Mouse (Mus musculus) intestine, embryonic 16.5 days (tissue): ENCODE measurements around the gene Jade1. TPM values are rescaled to one million over a fixed set of nuclear protein-coding genes. Genes with fewer than 3 reads are reported as not detected.

Source experiments
- ATAC-seq: fragments of 200-750 bp; cut with Nextera tagmentation; 2 replicates; pipeline ENCODE4 v1.8.0; 2017; ENCODE audit warnings: moderate TSS enrichment, moderate library complexity
- H3K27ac ChIP-seq: fragments of 300-500 bp; sonication (generic); 2 replicates; pipeline ENCODE4 v1.5.1; 2014; ENCODE audit warnings: mild to moderate bottlenecking, low read length
- H3K27me3 ChIP-seq: fragments of 300-500 bp; sonication (generic); replicated peaks from 2 replicates; pipeline ENCODE4 v1.6.1; 2014; ENCODE audit warnings: low read length, control low read depth, mixed read lengths; ENCODE audit not compliant: control insufficient read depth, insufficient read depth
- H3K36me3 ChIP-seq: fragments of 300-500 bp; sonication (generic); 2 replicates; pipeline ENCODE4 v1.6.1; 2014; ENCODE audit warnings: low read length, control low read depth; ENCODE audit not compliant: control insufficient read depth, insufficient read depth
- H3K4me1 ChIP-seq: fragments of 300-500 bp; sonication (generic); 2 replicates; pipeline ENCODE4 v1.6.1; 2014; ENCODE audit warnings: low read length, control low read depth, mixed read lengths; ENCODE audit not compliant: control insufficient read depth, insufficient read depth
- H3K4me2 ChIP-seq: fragments of 300-500 bp; sonication (generic); 2 replicates; pipeline ENCODE4 v1.6.1; 2014; ENCODE audit warnings: low read depth, low read length, control low read depth
- H3K4me3 ChIP-seq: fragments of 300-500 bp; sonication (generic); 2 replicates; pipeline ENCODE4 v1.5.1; 2014; ENCODE audit warnings: mild to moderate bottlenecking, low read length
- H3K9ac ChIP-seq: fragments of 300-500 bp; sonication (generic); 2 replicates; pipeline ENCODE4 v1.6.1; 2014; ENCODE audit warnings: low read depth, low read length
- H3K9me3 ChIP-seq: fragments of 300-500 bp; sonication (generic); 2 replicates; pipeline ENCODE4 v1.6.1; 2016; ENCODE audit warnings: low read length, control low read depth; ENCODE audit not compliant: control insufficient read depth
- WGBS: fragments of 180-500 bp; shearing (Covaris S2); extraction: QIAGEN DNeasy Blood & Tissue Kit; methylation state at CpG from one replicate; pipeline ENCODE4 v1.1.7; 2014; 5-methylcytosine and 5-hydroxymethylcytosine counted together
- polyA plus RNA-seq: library from polyadenylated mRNA; unstranded; fragments of >200 nt; fragmentation: Nextera tagmentation; extraction: Ambion mirVana; gene quantifications from 2 replicates; pipeline ENCODE4 v1.2.1, GENCODE M21; 2015

The Jade1 gene
- polyA plus RNA-seq, 1 experiment from 2014 or later: 14.8 TPM

- no peaks in the 10 kb centered on the region for H3K27me3 ChIP-seq
- H3K9ac ChIP-seq: no peak overlapping the region
- H3K4me1 ChIP-seq: no peaks in the 10 kb centered on the region; the same call in 1 of the 2 replicates
- ATAC-seq: no peak
- no peak overlapping the region for H3K27ac ChIP-seq
- H3K4me2 ChIP-seq: no peak overlapping the region
- no peaks in the 10 kb centered on the region for H3K9me3 ChIP-seq
- 87% methylated on average over 3 of the region's 3 CpGs for WGBS
- H3K4me3 ChIP-seq: no peak overlapping the region
- H3K36me3 ChIP-seq: peaks cover 1% of the 10 kb centered on the region; the same call in 1 of the 2 replicates
Observed at GRCm38 (mm10) chr3:41618488-41618887, 63.0 kb downstream of the Jade1 start.

GRCm38 (mm10) chr3:41620971-41621370, 65.4 kb downstream of the Jade1 start:
- Histone ChIP-seq H3K36me3 (no peaks in the 10 kb centered on the region), H3K27ac (no peak overlapping the region), H3K27me3 (no peaks in the 10 kb centered on the region), H3K9me3 (no peaks in the 10 kb centered on the region), H3K4me2 (no peak overlapping the region), H3K4me1 (no peaks in the 10 kb centered on the region; the same call in 1 of the 2 replicates), H3K4me3 (no peak overlapping the region), H3K9ac (no peak overlapping the region)
- ATAC-seq: no peak
- WGBS: 82% methylated on average over 7 of the region's 7 CpGs

GRCm38 (mm10) chr3:41655642-41656041, 100.1 kb downstream of the Jade1 start:
- Histone ChIP-seq H3K36me3 (no peaks in the 10 kb centered on the region), H3K27ac (no peak overlapping the region), H3K9ac (no peak overlapping the region), H3K4me2 (no peak overlapping the region), H3K9me3 (no peaks in the 10 kb centered on the region), H3K27me3 (no peaks in the 10 kb centered on the region), H3K4me3 (no peak overlapping the region), H3K4me1 (no peaks in the 10 kb centered on the region)
- ATAC-seq: no peak
- WGBS: 88% methylated on average over 1 of the region's 1 CpGs

Other genes with a start within 250 kb of the Jade1 start
- 10.4 and 10.6 TPM in 2 replicates for gene Sclt1, start 186.8 kb downstream of the Jade1 start, polyA plus RNA-seq
- 18.0 and 18.3 TPM in 2 replicates for gene D3Ertd751e, start 186.9 kb downstream of the Jade1 start, polyA plus RNA-seq